Mouse (Mus musculus) liver, postnatal 0 days (tissue): ENCODE results near the gene Nek5.

Experiments
- CTCF ChIP-seq: sonication (generic); IDR thresholded peaks from 2 replicates; pipeline ENCODE4 v1.5.1; 2016; ENCODE audit warnings: antibody characterized with exemption, low read depth
- EP300 ChIP-seq: IDR thresholded peaks from 2 replicates; pipeline ENCODE4 v1.6.1; 2016; ENCODE audit warnings: antibody characterized with exemption, low read depth, mild to moderate bottlenecking

GRCm38 (mm10) chr8:22059153-22059738 is 65.6 kb downstream of the Nek5 start:
- TF ChIP-seq CTCF: no peak
- TF ChIP-seq EP300: no peak
